Mouse (Mus musculus) heart, adult 2 months (tissue): ENCODE data around the gene Dnajb1.

Source experiments
- CTCF ChIP-seq: fragments of 200-600 bp; IDR thresholded peaks from 2 replicates; pipeline ENCODE4 v1.8.1; 2022; ENCODE audit warnings: antibody characterized with exemption, mild to moderate bottlenecking, moderate library complexity
- POLR2A ChIP-seq: fragments of 200-500 bp; IDR thresholded peaks from 2 replicates; pipeline ENCODE4 v1.6.1; 2011; ENCODE audit warnings: mild to moderate bottlenecking, low read depth, low read length, control low read depth; ENCODE audit not compliant: insufficient read depth

DNA sequence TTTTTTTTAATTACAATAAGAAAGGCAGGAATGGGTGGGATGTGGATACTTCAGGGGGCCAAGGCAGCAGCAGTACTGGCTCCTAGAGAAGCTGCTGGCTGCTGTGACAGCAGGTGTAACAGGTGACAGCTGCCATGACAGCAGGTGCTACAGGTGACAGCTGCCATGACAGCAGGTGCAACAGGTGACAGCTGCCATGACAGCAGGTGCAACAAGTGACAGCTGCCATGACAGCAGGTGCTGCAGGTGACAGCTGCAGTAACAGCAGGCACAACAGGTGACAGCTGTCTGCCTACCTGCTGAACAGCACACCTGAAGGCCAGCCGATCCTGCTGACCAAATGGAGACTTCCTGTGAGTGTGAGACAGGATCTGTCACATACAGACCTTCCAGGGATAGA is 23.2 kb upstream of the Dnajb1 start:
- no peak for TF ChIP-seq CTCF
- no peak for TF ChIP-seq POLR2A
